Mouse (Mus musculus) intestine, postnatal 0 days (tissue): ENCODE measurements around the gene Sh3tc1. TPM values are rescaled to one million over a fixed set of nuclear protein-coding genes. Genes with fewer than 3 reads are reported as not detected.

Source experiments
- ATAC-seq: fragments of 200-750 bp; cut with Nextera tagmentation; 2 replicates; pipeline ENCODE4 v1.8.0; 2017; ENCODE audit warnings: mild to moderate bottlenecking, moderate TSS enrichment, moderate library complexity
- H3K27ac ChIP-seq: fragments of 300-500 bp; sonication (generic); 2 replicates; pipeline ENCODE4 v1.5.1; 2014; ENCODE audit warnings: mild to moderate bottlenecking, low read depth, low read length, moderate library complexity
- H3K27me3 ChIP-seq: fragments of 300-500 bp; sonication (generic); replicated peaks from 2 replicates; pipeline ENCODE4 v1.6.1; 2014; ENCODE audit warnings: low read length, mixed read lengths; ENCODE audit not compliant: control insufficient read depth, insufficient read depth
- H3K36me3 ChIP-seq: fragments of 300-500 bp; sonication (generic); 2 replicates; pipeline ENCODE4 v1.6.1; 2014; ENCODE audit warnings: mild to moderate bottlenecking, moderate library complexity; ENCODE audit not compliant: control insufficient read depth, insufficient read depth
- H3K4me1 ChIP-seq: fragments of 300-500 bp; sonication (generic); replicated peaks from 2 replicates; pipeline ENCODE4 v1.6.1; 2014; ENCODE audit warnings: antibody characterized with exemption, low read length, mixed read lengths; ENCODE audit not compliant: control insufficient read depth, insufficient read depth
- H3K4me2 ChIP-seq: fragments of 300-500 bp; sonication (generic); replicated peaks from 2 replicates; pipeline ENCODE4 v1.6.1; 2014; ENCODE audit warnings: low read depth, mild to moderate bottlenecking, moderate library complexity
- H3K4me3 ChIP-seq: fragments of 300-500 bp; sonication (generic); 2 replicates; pipeline ENCODE4 v1.5.1; 2014; ENCODE audit warnings: low read depth, low read length
- H3K9ac ChIP-seq: fragments of 300-500 bp; sonication (generic); 2 replicates; pipeline ENCODE4 v1.6.1; 2014; ENCODE audit warnings: mild to moderate bottlenecking, low read depth, low read length
- H3K9me3 ChIP-seq: fragments of 300-500 bp; sonication (generic); 2 replicates; pipeline ENCODE4 v1.6.1; 2016; ENCODE audit warnings: mixed run types; ENCODE audit not compliant: control insufficient read depth
- CTCF ChIP-seq: sonication (generic); IDR thresholded peaks from 2 replicates; pipeline ENCODE4 v1.5.1; 2016; ENCODE audit warnings: low read depth, mild to moderate bottlenecking, control low read depth, antibody characterized with exemption, moderate library complexity
- WGBS: fragments of 180-500 bp; shearing (Covaris S2); extraction: QIAGEN DNeasy Blood & Tissue Kit; methylation state at CpG from one replicate; pipeline ENCODE4 v1.1.7; 2014; 5-methylcytosine and 5-hydroxymethylcytosine counted together
- polyA plus RNA-seq: library from polyadenylated mRNA; unstranded; fragments of >200 nt; fragmentation: Nextera tagmentation; extraction: Ambion mirVana; gene quantifications from 2 replicates; pipeline ENCODE4 v1.2.1, GENCODE M21; 2015

Sh3tc1 gene
- polyA plus RNA-seq, 1 experiment from 2014 or later, result 18.3 TPM

- H3K4me3 ChIP-seq, result no peak overlapping the region
- no peak overlapping the region for H3K4me2 ChIP-seq
- H3K9ac ChIP-seq, result no peak overlapping the region
- H3K4me1 ChIP-seq, result peaks cover 9% of the 10 kb centered on the region
- peaks cover 38% of the 10 kb centered on the region for H3K36me3 ChIP-seq
- TF ChIP-seq CTCF, result no peak
- H3K27ac ChIP-seq, result no peak overlapping the region
- no peaks in the 10 kb centered on the region for H3K9me3 ChIP-seq
- 73% methylated on average over 2 of the region's 2 CpGs for WGBS
- no peak for ATAC-seq
- no peaks in the 10 kb centered on the region for H3K27me3 ChIP-seq
These were observed 17.9 kb downstream of the Sh3tc1 start for GRCm38 (mm10) chr5:35721933-35722332.

- 95% methylated on average over 1 of the region's 1 CpGs for WGBS
- H3K27me3 ChIP-seq, result no peaks in the 10 kb centered on the region
- TF ChIP-seq CTCF, result no peak
- no peaks in the 10 kb centered on the region for H3K9me3 ChIP-seq
- ATAC-seq, result no peak
- no peak overlapping the region for H3K27ac ChIP-seq
- H3K36me3 ChIP-seq, result peaks cover 53% of the 10 kb centered on the region
- H3K9ac ChIP-seq, result no peak overlapping the region
- H3K4me3 ChIP-seq, result no peak overlapping the region
- H3K4me2 ChIP-seq, result no peak overlapping the region
- peaks cover 9% of the 10 kb centered on the region for H3K4me1 ChIP-seq
These were observed 19.9 kb downstream of the Sh3tc1 start for GRCm38 (mm10) chr5:35719880-35720279.

DNA sequence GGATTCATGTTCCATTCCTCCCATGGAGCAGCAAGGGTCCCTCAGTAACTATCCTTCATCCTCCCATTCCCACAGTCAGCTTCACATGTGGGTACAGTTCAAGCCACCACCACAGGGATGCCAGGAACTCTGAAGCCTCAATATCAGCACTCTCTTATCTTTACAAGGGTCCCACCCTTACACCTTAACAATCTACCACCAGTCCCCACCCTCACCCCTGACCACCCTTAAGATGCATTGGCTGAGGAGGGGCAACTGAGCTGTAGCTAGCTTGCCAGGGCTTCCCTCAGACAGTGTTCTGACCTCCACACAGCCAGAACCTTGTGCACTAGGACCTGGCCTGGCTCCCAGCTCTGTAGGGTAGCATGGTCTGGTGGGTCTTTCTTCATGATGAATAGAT lies 20.4 kb downstream of the Sh3tc1 start:
- peaks cover 9% of the 10 kb centered on the region for H3K4me1 ChIP-seq
- TF ChIP-seq CTCF, result no peak
- no peaks in the 10 kb centered on the region for H3K27me3 ChIP-seq
- no peak overlapping the region for H3K27ac ChIP-seq
- H3K4me2 ChIP-seq, result no peak overlapping the region
- H3K4me3 ChIP-seq, result no peak overlapping the region
- ATAC-seq, result no peak
- no peaks in the 10 kb centered on the region for H3K9me3 ChIP-seq
- no peak overlapping the region for H3K9ac ChIP-seq
- H3K36me3 ChIP-seq, result peaks cover 53% of the 10 kb centered on the region

GRCm38 (mm10) chr5:35718817-35719216 lies 21.0 kb downstream of the Sh3tc1 start:
- peak; percentile 61 for TF ChIP-seq CTCF
- H3K4me3 ChIP-seq, result no peak overlapping the region
- H3K27me3 ChIP-seq, result no peaks in the 10 kb centered on the region
- peaks cover 53% of the 10 kb centered on the region for H3K36me3 ChIP-seq
- peak; percentile 17; the same call in 1 of the 2 replicates for ATAC-seq
- peaks cover 9% of the 10 kb centered on the region for H3K4me1 ChIP-seq
- H3K9ac ChIP-seq, result no peak overlapping the region
- no peaks in the 10 kb centered on the region for H3K9me3 ChIP-seq
- no peak overlapping the region for H3K4me2 ChIP-seq
- 39% methylated on average over 11 of the region's 11 CpGs for WGBS
- peak overlapping the region; percentile 46 for H3K27ac ChIP-seq

GRCm38 (mm10) chr5:35717946-35718345 lies 21.8 kb downstream of the Sh3tc1 start:
- ATAC-seq, result peak; percentile 88
- no peak overlapping the region for H3K9ac ChIP-seq
- no peak overlapping the region for H3K4me2 ChIP-seq
- H3K27me3 ChIP-seq, result no peaks in the 10 kb centered on the region
- 25% methylated on average over 4 of the region's 4 CpGs for whole genome bisulfite sequencing
- peaks cover 49% of the 10 kb centered on the region for H3K36me3 ChIP-seq
- peak overlapping the region; percentile 57; the same call in 1 of the 2 replicates for H3K27ac ChIP-seq
- H3K9me3 ChIP-seq, result no peaks in the 10 kb centered on the region
- TF ChIP-seq CTCF, result peak; percentile 77
- peaks cover 9% of the 10 kb centered on the region for H3K4me1 ChIP-seq
- no peak overlapping the region for H3K4me3 ChIP-seq

DNA sequence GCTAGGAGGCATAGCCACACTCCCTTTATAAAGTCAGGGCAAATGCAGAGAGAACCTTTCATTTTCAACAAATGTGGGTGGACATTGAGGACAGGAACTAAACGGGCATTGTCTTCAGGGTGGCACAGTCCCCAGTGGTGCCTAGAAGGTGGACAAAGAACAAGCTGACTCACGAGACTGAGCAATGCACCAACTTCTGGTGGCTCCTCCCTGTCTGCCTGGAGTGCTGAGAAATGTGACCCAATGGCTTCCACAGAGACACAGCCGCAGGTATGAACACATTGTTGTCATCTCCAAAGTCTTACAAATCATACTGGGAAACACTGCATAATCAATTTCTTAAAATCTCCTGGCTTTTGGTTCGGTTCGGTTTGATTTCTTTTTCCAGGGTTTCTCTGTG lies 22.3 kb downstream of the Sh3tc1 start:
- Histone ChIP-seq H3K27ac (peak overlapping the region; percentile 57; the same call in 1 of the 2 replicates), H3K27me3 (no peaks in the 10 kb centered on the region), H3K4me2 (no peak overlapping the region), H3K4me3 (no peak overlapping the region), H3K4me1 (peaks cover 9% of the 10 kb centered on the region), H3K9me3 (no peaks in the 10 kb centered on the region), H3K9ac (no peak overlapping the region), H3K36me3 (peaks cover 48% of the 10 kb centered on the region; the same call in 1 of the 2 replicates)
- ATAC-seq, result no peak
- 58% methylated on average over 5 of the region's 5 CpGs for WGBS
- no peak for TF ChIP-seq CTCF
